Mouse (Mus musculus) adrenal gland, postnatal 36 days (tissue): ENCODE results near the gene Gm20388. TPM values are rescaled to one million over a fixed set of nuclear protein-coding genes. Genes with fewer than 3 reads are reported as not detected.

ENCODE experiments used
- DNase-seq, 2 experiments: peaks; one replicate each; pipeline ENCODE4 v3.0.0; 2021; ENCODE audit warnings: mixed read lengths in 1 of 2
- total RNA-seq, 2 experiments: library from RNA; stranded (reverse); gene quantifications; 2 replicates each; pipeline ENCODE4 v1.2.3; 2021

Gm20388 gene
- total RNA-seq, 2 experiments from 2014 or later = 2.4 to 7.4 TPM

DNA sequence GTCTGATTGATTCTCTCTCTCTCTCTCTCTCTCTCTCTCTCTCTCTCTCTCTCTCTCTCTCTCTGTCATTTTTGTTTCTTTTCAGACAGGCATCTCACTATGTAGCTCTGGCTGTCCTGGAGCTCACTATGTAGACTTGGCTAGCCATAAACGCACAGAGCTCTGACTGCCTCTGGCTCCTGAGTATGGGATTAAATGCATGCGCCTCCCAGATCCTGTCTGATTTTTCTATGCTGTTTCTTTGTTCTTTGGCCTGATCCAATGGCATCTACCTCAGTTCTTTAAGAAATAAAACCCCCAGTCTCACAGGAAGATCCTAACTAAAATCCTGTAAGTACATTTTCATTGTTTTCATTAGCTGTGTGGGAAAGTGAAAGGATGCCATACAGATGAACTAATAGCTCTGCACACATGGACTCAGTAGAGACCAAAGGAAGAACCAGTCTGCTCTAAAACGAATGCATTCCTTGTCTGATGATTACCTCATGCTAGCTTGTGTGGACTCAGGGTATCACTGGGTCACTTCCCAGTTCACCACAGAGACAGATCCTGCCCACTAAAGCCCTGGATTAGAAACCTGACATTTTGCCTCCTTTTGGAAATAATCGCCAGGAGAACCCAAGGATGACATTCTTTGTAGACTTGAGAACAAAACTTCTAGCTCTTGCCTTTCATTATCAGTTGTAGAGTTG lies 4156.6 kb downstream of the Gm20388 start:
- no peak for DNase-seq

DNA sequence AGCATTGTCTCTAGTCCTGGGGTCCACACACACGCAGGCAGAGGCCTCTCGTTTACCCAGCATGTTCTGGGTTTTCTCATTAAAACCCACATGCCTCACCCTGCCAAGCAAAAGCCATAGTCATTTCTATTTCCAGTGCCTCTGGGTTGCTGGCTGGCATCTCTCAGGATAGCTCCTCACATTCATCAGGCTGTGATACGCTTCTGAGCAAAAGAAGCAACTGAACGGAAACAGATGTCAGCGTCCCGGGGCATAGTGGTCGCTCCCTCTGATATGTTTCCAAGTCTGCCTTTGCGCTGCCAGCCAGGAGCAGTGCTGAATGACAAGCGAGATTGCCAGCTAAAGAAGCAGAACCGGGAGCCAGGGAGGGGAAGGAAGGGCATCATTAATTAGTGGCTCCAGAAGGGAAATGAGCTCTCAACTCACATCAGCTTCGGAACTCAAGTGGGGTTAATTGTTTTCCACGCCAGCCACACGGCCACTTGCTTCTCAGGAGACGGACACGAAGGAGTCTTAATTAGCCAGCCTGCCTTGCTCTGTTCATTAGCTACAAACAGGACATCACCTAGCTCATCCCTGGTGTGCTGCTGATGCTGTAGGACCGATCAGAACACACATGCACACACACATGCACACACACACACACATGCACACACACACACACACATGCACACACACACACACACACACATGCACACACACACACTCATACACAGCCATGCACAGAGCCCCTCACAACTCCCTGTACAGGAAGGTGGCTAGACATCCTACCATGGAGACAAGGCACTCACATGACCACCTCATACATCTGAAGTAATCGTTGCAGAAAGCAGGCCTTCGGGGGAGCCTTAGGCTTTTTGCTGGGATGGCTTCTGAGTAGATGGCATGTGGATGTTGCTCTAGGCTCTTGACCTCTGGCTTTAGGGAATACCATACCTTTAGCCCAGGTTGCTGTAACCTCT lies 4160.0 kb downstream of the Gm20388 start:
- DNase-seq = peak in 1 of 2 experiments; percentile 7

DNA sequence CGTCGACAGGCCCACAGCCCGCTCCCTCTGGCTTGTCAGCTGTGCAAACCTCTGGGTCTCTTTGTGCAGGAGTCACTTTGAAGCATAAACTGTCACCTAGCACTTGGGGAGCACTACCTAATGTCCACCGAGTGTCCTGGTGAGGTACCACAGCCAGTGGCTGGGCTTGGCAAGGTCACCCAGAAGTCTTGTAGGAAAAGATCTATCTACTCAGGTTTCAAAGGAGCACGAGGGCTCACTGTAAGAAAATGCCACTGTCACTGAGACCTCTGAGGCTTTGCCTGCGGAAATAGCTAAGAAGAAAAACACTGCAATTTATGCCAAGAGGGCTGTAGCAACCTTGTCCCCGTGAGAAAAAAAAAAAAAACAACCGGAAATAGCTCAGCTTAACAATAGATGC lies 4165.3 kb downstream of the Gm20388 start:
- DNase-seq = no peak

DNA sequence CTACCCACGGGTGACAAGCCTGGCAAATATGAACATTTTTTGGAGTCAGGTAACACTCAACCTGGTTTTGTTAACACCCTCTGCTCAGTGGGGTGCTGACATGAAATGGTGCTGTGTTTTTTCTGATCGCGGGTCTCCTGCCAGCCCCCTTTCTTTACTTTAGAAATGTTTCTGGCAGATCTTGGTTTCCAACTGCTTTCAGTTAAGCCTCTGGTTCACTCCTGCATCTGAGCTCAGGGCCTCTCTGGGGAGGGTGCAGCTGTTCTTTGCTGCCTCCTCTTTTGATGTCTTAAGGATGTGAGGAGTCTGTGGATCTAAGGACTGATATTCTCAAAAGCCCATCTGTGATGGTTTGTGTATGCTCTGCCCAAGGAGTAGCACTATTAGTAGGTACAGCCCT lies 4165.8 kb downstream of the Gm20388 start:
- no peak for DNase-seq

DNA sequence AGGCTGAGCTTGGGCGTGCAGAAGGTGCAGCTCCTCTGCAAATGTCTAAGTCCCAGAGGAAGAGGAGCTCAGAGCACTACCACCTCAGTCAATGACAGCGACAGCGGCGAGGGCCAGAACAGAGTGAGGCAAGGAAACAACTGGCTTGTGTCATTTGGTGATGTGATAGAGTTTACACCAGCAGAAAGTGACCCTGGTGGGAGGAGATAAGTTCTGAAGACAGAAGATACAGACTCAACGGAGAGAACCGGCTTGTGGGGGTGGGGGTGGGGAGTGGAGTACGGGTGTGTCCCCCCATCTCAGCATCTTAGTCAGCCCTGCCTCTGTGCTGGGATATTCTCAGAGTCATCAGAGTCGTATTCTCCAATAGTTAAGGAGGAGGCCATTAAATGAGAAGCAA lies 4166.7 kb downstream of the Gm20388 start:
- DNase-seq = no peak

DNA sequence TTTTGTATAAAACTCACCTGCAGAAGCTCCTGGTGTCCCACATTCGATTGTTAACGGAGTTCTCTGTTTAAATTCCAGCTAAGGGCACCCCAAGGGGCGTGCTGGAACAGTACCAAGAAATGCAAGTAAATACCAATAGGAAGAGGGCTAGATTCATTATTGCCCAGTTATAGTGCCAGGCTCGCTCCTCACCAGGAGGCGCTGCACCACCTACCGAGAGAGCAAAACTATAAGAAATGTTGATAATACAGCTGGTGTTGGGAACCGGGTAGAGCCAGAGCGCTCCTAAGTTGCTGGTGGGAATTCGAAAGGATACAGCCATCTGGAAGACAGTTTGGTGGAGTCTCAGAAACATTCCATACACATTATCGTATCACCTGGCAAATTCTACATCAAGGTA lies 4167.4 kb downstream of the Gm20388 start:
- DNase-seq = peak in 1 of 2 experiments; percentile 9

DNA sequence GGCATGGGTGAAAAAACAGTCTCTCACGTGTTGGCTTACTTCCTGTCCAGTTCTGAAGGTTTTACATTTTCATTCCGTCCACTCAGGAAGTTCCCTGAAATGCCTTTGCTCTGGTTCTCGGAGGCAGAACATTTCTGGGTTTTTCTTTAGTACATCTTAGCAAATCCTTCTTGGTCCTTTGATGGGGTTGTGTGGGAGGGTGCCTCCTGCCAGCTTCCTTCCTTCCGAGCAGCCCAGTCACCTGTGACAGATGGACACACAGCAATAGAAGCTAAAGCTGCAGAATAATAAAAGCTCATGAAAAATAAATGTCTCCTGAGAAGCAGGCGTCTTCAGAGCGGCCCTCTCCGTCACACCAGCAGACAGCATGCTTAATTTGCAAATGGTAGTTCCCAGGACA lies 4168.3 kb downstream of the Gm20388 start:
- no peak for DNase-seq

DNA sequence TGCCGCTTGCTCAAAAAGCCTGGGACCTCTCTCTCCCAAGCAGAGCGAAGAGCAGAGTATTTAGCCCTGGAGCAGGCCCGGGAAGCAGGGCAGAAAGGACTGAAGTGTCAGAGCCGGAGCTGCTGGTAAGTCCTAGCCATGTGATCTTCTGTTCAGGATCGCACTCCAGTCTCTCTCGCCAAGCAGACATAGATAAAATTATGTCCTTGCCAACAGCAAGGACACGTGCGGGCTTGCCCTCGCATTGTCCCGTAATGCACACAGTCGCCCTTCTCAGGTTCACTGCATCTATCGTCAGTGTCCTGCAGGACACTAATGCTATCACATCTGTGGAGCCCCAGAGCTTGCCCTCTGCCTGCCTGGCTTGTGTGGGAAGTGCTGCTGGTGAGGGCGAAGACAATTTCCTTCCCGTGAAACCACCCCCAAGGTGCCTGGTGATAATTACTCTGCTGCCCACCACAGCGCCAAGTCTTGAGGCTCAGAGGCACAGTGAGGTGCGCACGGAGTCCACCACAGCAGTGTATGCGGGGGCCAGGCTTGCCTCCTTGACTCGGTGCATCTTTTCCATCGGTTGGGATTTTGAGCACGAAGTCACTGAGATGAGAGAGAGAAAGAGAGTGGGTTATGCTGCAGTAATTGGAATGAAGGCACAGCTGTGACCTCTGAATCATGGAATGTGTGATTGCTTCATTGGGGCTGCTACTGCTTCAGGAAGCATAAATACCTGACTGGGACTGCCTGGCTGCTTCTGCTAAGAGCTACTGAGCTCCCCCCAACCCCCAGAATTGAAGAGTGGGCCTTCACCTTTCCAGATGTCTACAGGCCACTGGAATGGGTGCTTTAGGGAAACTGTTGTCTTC lies 4170.1 kb downstream of the Gm20388 start:
- DNase-seq = peak in 1 of 2 experiments; percentile 11

DNA sequence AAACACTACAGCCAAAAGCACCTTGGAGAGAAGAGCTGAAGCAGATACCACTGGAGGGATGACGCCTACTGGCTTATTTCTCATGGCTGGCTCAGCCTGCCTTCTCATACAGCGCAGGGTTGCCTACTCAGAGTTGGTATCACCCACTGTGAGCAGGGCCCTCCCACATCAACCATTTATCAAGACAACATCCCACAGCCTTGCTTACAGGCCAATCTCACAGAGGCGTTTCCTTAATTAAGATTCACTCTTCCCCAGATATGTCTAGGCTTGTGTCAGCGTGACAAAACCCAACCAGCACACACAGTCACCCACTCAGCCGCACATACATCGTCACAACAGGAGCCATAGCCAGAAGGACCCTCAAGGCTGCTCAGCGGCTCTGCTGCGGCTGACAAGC lies 4172.0 kb downstream of the Gm20388 start:
- no peak for DNase-seq

DNA sequence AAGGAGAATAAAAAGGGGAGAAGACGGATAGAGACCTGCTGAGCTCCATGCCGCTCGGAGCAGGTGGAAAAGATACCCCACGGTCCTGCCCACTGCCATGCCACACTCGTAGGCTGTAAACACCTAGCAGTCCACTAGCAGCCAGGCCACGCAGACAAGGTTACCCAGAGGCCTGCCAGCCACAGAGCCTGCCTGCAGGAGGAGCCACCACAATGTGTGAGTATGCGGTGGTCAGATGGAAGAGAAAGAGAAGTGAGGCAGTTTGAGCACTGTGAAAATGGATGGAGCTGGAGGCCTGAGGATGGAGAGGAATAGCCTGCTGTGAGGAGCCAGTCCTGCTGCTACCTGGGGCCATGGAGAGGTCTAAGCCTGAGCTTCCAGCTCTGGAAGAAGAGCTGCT lies 4173.0 kb downstream of the Gm20388 start:
- no peak for DNase-seq

DNA sequence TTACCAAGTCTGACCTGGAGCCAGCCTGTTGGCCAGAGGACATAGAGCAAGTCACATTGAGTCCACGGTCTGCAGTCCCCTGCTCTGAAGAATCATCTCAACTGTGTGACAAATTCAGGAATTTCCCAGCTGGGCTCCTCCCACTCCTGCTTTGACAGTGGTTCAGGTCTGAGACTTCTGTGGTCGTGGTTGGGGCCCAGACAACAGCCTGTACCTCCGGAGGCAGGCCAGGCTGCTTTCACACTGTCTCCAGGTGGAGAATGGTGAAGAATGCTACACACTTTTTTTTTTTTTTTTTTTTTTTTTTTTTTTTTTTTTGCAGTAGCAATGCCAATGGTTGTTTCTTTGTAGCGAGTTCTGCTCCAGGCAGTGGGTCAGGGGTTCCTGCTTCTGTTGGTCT lies 4175.0 kb downstream of the Gm20388 start:
- no peak for DNase-seq

DNA sequence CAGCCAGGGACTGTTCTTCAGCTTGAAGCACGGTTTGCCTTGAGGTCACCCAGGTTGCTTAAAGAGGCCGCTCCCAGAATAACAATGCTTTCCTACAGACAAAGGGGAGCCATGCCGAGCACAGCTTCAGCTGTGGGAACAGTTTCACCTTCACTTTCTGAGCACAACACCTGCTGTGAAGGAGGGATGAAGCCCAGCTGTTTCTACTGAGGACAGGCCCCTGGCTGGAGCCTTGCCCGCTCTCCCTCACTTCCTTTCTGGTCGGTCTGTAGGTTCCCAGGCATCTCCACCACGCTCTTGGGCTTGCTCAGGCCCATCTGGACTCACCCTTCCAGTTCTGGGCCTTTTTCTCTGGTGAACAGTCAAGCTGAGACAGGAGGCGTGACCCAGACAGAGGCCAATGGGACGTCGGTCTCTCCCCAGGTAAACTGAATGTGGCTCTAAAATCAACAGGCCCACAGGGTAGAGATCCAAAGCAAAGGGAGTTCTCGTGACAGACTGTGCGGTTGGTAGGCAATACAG lies 4177.5 kb downstream of the Gm20388 start:
- DNase-seq = no peak

DNA sequence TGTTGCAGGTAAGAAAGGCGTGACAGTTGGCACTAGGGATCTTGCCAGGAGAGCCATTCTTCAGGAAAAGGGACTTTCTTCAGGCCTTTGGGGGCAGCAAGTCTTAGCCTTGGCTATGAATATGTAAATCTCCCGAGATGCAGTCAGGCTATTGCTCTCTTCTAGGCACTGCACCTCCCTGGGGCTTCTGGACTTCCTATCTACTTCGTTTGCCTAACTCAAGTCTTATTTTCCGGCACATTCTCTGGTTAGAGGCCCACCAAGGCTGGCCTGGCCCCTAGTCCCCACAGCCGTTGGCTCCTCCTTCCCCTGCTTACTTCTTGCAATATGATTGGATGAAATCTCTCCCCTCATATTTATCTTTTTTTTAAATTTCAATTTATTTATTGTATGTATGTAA lies 4178.4 kb downstream of the Gm20388 start:
- DNase-seq = no peak

DNA sequence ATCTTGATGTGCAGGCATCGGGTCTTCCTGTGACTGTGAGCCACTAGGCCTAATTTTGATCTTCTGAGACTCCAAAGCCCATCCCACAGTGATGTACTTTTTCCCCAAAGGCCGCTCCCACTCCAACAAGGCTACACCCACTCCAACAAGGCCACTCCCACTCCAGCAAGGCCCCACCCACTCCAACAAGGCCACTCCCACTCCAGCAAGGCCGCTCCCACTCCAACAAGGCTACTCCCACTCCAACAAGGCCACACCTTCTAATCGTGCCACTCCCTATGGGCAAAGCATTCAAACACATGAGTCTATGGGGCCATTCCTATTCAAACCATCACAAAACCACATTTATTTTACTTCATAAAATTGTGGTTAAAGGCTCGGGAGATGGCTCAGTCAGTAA lies 4179.8 kb downstream of the Gm20388 start:
- DNase-seq = no peak

DNA sequence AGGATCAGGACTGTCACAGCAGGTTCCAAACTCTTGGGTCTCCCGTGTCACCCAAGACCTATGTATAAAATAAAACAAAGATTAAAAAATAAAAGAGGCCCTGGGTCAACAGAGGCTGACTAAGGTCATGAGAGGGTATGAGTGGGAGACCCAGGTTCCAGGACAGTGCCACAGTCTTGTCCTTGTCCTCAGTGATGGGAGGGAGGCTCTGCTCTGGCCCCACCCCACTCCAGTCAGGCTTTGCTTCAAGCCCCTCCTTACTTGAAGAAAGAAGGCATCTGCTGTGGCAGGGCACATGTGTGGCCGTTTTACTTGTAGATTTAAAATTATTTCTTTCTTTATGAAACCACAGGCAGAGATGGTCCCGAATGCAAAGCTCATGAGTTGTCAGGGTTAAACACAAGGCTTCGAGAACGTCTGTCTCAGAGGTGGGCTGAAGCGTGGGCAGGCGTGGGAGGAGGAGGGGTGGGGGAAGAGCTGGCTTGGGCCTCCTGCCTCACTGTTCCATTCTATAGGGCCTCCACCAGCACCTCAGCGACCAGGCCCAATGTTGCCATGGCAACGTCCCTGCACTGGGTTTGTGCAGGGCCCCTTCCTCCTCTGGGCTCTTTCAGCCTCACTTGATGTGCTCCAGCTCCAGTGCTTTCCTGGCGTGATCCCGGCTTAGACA lies 4188.4 kb downstream of the Gm20388 start:
- no peak for DNase-seq

DNA sequence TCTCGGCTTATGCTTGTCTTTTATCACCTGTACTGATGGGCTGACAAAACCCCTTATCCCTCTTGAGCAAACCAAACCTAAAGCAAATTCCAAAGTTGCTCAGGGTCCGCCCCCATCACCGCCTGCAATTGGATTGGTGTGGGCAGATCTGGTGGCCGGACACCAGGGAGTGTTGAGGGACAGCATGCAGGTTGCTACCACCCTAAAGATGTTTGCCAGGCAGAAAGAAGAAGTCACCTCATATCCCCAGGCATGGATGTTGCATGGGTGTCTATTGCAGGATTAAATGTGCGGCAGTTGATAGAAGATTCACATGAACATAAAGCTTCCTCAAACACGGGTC lies 4189.0 kb downstream of the Gm20388 start:
- DNase-seq = no peak

DNA sequence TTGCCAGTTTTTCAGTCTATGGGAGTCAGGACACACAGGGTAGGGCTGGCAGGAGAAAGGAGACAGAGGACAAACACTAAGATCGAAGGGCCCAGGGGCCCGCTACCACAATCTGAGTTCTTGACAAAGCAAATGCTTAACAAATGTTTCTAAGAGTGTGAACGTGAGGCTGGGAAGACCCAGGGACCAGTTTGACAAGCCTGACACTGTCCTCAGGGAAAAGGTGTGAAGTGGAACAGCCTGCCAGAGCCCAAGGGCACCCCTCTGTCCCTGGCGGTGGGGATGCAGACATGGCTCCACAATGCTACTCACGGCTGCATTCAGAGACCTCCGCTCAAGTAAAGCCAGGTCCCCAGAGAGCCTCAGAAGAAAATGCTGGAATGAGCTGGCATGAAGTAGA lies 4195.2 kb downstream of the Gm20388 start:
- no peak for DNase-seq

DNA sequence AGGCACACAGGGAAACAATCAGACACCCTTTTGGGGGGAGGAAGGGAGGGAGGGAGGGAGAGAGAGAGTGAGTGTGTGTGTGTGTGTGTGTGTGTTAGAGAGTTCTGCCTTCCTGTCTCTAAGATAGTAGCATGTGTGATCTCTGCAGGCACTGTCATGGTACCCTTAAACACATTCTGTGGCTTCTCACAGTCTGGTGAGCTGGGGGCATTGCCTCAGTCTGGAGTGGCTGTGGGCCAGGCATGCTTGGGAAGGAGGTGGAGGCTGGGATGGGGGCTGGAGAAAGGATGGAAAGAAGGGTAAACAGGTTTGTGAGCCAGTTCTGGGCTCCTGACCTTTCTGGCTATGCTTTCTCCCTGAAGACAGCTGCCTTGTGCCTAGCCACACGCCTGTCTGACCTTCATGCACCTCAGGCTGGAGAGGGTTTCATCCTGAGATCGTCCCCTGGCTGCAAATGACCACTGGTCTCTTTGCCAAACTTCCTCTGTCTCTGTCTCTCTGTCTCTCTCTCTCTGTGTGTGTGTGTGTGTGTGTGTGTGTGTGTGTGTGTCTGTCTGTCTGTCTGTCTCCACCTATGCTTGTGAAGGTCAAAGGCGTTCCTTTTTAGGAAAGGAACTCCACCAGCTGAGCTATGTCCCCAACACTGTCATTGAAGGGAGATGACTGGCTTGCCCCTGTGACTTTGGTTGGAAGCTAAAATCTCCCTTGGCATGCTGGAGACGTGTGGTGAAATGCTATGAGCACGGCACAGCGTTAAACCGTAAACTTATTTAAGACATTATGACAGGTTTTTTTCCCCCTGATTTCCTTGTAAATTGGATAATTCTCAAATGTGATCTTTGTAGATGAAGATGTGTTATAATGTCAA lies 4195.9 kb downstream of the Gm20388 start:
- DNase-seq = no peak

DNA sequence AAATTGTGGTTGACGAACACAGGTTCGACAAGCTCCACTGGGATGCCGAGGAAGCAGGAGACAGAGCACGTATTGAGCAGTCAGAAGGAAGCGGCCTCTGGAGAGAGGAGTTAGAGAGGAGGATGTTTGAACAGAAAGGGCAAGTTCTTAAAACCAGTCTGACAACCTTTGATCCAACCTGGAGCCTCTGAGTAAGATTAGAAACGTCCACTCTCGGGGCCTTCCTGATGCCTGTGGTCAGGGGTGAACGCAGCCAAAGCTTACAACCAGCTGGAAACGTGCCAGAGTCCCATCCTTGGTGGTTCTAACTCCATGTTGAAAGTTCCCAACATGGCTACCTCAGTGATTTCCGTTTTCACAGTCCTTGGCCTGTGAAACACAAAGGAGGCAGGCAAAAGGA lies 4202.5 kb downstream of the Gm20388 start:
- peak in 1 of 2 experiments; percentile 6 for DNase-seq

DNA sequence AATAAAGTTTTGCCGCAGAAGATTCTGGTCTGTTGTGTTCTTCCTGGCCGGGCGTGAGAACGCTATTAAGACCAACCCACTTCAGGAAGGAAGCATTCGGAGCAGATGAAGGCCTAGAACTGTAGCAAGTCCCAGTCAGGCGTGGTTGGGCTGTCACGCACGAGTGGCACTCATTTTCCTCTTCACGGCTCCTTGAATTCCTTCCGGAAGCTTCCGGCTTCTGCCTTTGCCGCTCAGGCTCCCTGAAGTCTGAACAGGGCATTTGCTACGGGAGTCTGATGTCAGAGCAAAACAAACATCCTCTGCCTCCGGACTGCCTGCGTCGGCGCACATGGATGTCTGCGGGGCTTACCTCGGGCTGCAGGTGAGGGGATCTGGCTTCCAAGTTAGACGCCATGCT lies 4214.6 kb downstream of the Gm20388 start:
- DNase-seq = no peak

DNA sequence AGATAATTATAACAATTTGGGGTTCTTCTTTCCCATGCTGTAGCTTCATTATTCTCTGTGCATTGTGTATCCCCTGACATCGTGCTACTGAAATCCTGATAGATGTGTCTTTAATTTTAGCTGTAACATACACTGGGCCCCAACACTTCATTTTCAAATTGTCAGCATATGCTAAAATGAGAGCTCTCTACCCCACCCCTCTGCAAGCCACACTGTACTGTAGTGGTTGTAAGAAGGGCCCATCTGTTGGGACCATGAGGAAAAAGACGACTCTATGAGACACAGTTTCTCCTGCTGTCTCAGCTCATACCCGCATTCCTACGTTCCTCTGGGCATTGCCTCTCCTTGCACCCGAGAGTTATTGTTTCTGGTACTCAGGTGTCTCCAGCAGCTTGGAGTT lies 4226.6 kb downstream of the Gm20388 start:
- DNase-seq = no peak
